Mouse (Mus musculus) A20 (cell line): ENCODE data around the gene Clec4d.

Source experiments
- DNase-seq: peaks from one replicate; pipeline ENCODE4 v3.0.0-alpha.2; 2011; ENCODE audit warnings: low read depth, low spot score

Clec4d gene

DNA sequence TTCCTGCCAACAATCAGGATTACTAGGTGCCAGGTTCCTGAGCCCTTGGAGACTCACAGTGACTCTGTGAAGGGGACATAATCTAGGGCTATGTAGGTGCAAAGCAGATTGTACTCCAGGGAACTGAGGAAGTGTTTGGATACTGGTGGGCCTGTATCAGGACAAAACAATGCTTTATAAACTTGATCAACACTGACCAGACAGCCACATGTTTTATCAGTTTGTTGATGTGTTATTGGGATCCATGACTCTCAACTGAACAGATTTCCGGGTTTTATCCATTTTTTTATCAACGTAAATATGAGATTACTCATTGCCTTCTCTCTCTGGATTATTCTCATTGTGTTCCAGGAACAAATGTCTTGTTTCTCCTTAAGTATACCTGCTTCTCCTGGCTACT lies 46.1 kb downstream of the Clec4d start, which contains the start of gene Vmn2r19:
TSS of gene Vmn2r19 (plus strand) at position 301 of the 400 bp plus-strand sequence.
- no peak for DNase-seq
